Mouse (Mus musculus): Measurements from ENCODE around the gene Uchl1. TPM values are rescaled to one million over a fixed set of nuclear protein-coding genes. Genes with fewer than 3 reads are reported as not detected.

The Uchl1 gene
- total and polyA plus RNA-seq, 2 experiments from 2014 or later: 1,756 to 1,809 TPM

GRCm38 (mm10) chr5:66718880-66719279 is 43.0 kb downstream of the Uchl1 start:
- Histone ChIP-seq H3K4me1 (ENCODE audit: insufficient read depth) (peaks cover 3% of the 10 kb centered on the region; the same call in 1 of the 2 replicates), H3K9ac (no peak overlapping the region), H3K27ac (ENCODE audit: low read depth, low read length) (no peak overlapping the region), H3K4me2 (ENCODE audit: low read depth) (no peak overlapping the region), H3K27me3 (ENCODE audit: insufficient read depth, low read length) (no peaks in the 10 kb centered on the region), H3K36me3 (ENCODE audit: insufficient read depth) (no peaks in the 10 kb centered on the region), H3K9me3 (ENCODE audit: low read length) (no peaks in the 10 kb centered on the region), H3K4me3 (ENCODE audit: low read depth, low read length) (no peak overlapping the region)
- 61% methylated on average over 7 of the region's 7 CpGs for WGBS
- ATAC-seq (no peak), DNase-seq (no peak)
- TF ChIP-seq CTCF (IDR thresholded peaks at IDR 0.05; ENCODE audit: low read depth): no peak

GRCm38 (mm10) chr5:66720921-66721320 is 45.0 kb downstream of the Uchl1 start:
- Histone ChIP-seq H3K4me1 (ENCODE audit: insufficient read depth) (peaks cover 3% of the 10 kb centered on the region; the same call in 1 of the 2 replicates), H3K27me3 (ENCODE audit: insufficient read depth, low read length) (no peaks in the 10 kb centered on the region), H3K9me3 (ENCODE audit: low read length) (no peaks in the 10 kb centered on the region), H3K9ac (no peak overlapping the region), H3K4me3 (ENCODE audit: low read depth, low read length) (no peak overlapping the region), H3K4me2 (ENCODE audit: low read depth) (no peak overlapping the region), H3K27ac (ENCODE audit: low read depth, low read length) (no peak overlapping the region), H3K36me3 (ENCODE audit: insufficient read depth) (no peaks in the 10 kb centered on the region)
- DNase-seq: no peak
- WGBS: 15% methylated on average over 5 of the region's 5 CpGs
- TF ChIP-seq CTCF (IDR thresholded peaks at IDR 0.05; ENCODE audit: low read depth): no peak
- no peak for ATAC-seq

GRCm38 (mm10) chr5:66722586-66722985 is 46.7 kb downstream of the Uchl1 start:
- peaks cover 3% of the 10 kb centered on the region; the same call in 1 of the 2 replicates for H3K4me1 ChIP-seq (ENCODE audit: insufficient read depth)
- H3K4me3 ChIP-seq (ENCODE audit: low read depth, low read length): no peak overlapping the region
- H3K27ac ChIP-seq (ENCODE audit: low read depth, low read length): no peak overlapping the region
- WGBS: 74% methylated on average over 9 of the region's 9 CpGs
- H3K4me2 ChIP-seq (ENCODE audit: low read depth): no peak overlapping the region
- H3K9me3 ChIP-seq (ENCODE audit: low read length): no peaks in the 10 kb centered on the region
- DNase-seq (no peak), ATAC-seq (no peak)
- no peak overlapping the region for H3K9ac ChIP-seq
- TF ChIP-seq CTCF (IDR thresholded peaks at IDR 0.05; ENCODE audit: low read depth): no peak
- H3K27me3 ChIP-seq (ENCODE audit: insufficient read depth, low read length): no peaks in the 10 kb centered on the region
- H3K36me3 ChIP-seq (ENCODE audit: insufficient read depth): no peaks in the 10 kb centered on the region

- WGBS: 52% methylated on average over 4 of the region's 4 CpGs
- DNase-seq (no peak), ATAC-seq (peak; percentile 40)
- Histone ChIP-seq H3K4me3 (ENCODE audit: low read depth, low read length) (no peak overlapping the region), H3K4me1 (ENCODE audit: insufficient read depth) (peaks cover 3% of the 10 kb centered on the region; the same call in 1 of the 2 replicates), H3K36me3 (ENCODE audit: insufficient read depth) (no peaks in the 10 kb centered on the region), H3K4me2 (ENCODE audit: low read depth) (no peak overlapping the region), H3K9ac (no peak overlapping the region), H3K27me3 (ENCODE audit: insufficient read depth, low read length) (no peaks in the 10 kb centered on the region), H3K27ac (ENCODE audit: low read depth, low read length) (peak overlapping the region; percentile 54; the same call in 1 of the 2 replicates), H3K9me3 (ENCODE audit: low read length) (no peaks in the 10 kb centered on the region)
- TF ChIP-seq CTCF (IDR thresholded peaks at IDR 0.05; ENCODE audit: low read depth): no peak
Measured at GRCm38 (mm10) chr5:66723037-66723436, 47.1 kb downstream of the Uchl1 start.

- Histone ChIP-seq H3K27ac (ENCODE audit: low read depth, low read length) (peak overlapping the region; percentile 54; the same call in 1 of the 2 replicates), H3K9ac (no peak overlapping the region), H3K4me3 (ENCODE audit: low read depth, low read length) (no peak overlapping the region), H3K9me3 (ENCODE audit: low read length) (no peaks in the 10 kb centered on the region), H3K4me1 (ENCODE audit: insufficient read depth) (peaks cover 3% of the 10 kb centered on the region; the same call in 1 of the 2 replicates), H3K36me3 (ENCODE audit: insufficient read depth) (no peaks in the 10 kb centered on the region), H3K4me2 (ENCODE audit: low read depth) (no peak overlapping the region), H3K27me3 (ENCODE audit: insufficient read depth, low read length) (no peaks in the 10 kb centered on the region)
- ATAC-seq (no peak), DNase-seq (no peak)
- WGBS: 88% methylated on average over 3 of the region's 3 CpGs
- TF ChIP-seq CTCF (IDR thresholded peaks at IDR 0.05; ENCODE audit: low read depth): no peak
Measured at GRCm38 (mm10) chr5:66723626-66724025, 47.7 kb downstream of the Uchl1 start.

GRCm38 (mm10) chr5:66729306-66729705 is 53.4 kb downstream of the Uchl1 start:
- no peak for DNase-seq
- ATAC-seq: no peak
- Histone ChIP-seq H3K36me3 (ENCODE audit: insufficient read depth) (no peaks in the 10 kb centered on the region), H3K4me2 (ENCODE audit: low read depth) (no peak overlapping the region), H3K4me1 (ENCODE audit: insufficient read depth) (peaks cover 9% of the 10 kb centered on the region; the same call in 1 of the 2 replicates), H3K9ac (no peak overlapping the region), H3K27ac (ENCODE audit: low read depth, low read length) (peak overlapping the region; percentile 66; the same call in 1 of the 2 replicates), H3K4me3 (ENCODE audit: low read depth, low read length) (no peak overlapping the region), H3K9me3 (ENCODE audit: low read length) (no peaks in the 10 kb centered on the region), H3K27me3 (ENCODE audit: insufficient read depth, low read length) (no peaks in the 10 kb centered on the region)
- no peak for TF ChIP-seq CTCF (IDR thresholded peaks at IDR 0.05; ENCODE audit: low read depth)
- WGBS: 89% methylated on average over 4 of the region's 4 CpGs

- peak; percentile 64 for TF ChIP-seq CTCF (IDR thresholded peaks at IDR 0.05; ENCODE audit: low read depth)
- H3K9ac ChIP-seq: no peak overlapping the region
- H3K4me2 ChIP-seq (ENCODE audit: low read depth): peak overlapping the region; percentile 13; the same call in 1 of the 2 replicates
- peak overlapping the region; percentile 57 for H3K27ac ChIP-seq (ENCODE audit: low read depth, low read length)
- peak; percentile 92 for DNase-seq
- H3K4me1 ChIP-seq (ENCODE audit: insufficient read depth): peaks cover 9% of the 10 kb centered on the region; the same call in 1 of the 2 replicates
- H3K36me3 ChIP-seq (ENCODE audit: insufficient read depth): no peaks in the 10 kb centered on the region
- H3K9me3 ChIP-seq (ENCODE audit: low read length): no peaks in the 10 kb centered on the region
- no peaks in the 10 kb centered on the region for H3K27me3 ChIP-seq (ENCODE audit: insufficient read depth, low read length)
- WGBS: 23% methylated on average over 11 of the region's 11 CpGs
- ATAC-seq: peak; percentile 98
- H3K4me3 ChIP-seq (ENCODE audit: low read depth, low read length): no peak overlapping the region
Measured at GRCm38 (mm10) chr5:66730621-66731301, 54.9 kb downstream of the Uchl1 start.
